Mouse (Mus musculus) kidney, adult 2 months (tissue): ENCODE measurements around the gene Rhoj.

ENCODE experiments used
- CTCF ChIP-seq: fragments of 200-500 bp; conservative IDR thresholded peaks from 2 replicates; pipeline ENCODE4 v1.5.1; 2011; ENCODE audit warnings: low read depth, mild to moderate bottlenecking, control low read depth, low read length, moderate library complexity, mixed read lengths; ENCODE audit not compliant: insufficient read depth, insufficient read length
- POLR2A ChIP-seq: fragments of 200-500 bp; IDR thresholded peaks from one replicate; pipeline ENCODE4 v1.6.1; 2011; ENCODE audit warnings: low read depth, low read length, control low read depth

- TF ChIP-seq POLR2A (no peak), CTCF (no peak)
Measured at GRCm38 (mm10) chr12:75425882-75426281, 117.8 kb downstream of the Rhoj start.
